Mouse (Mus musculus): ENCODE results near the gene Arid1b. TPM values are rescaled to one million over a fixed set of nuclear protein-coding genes. Genes with fewer than 3 reads are reported as not detected.

Gene Arid1b
- polyA plus RNA-seq, 1 experiment from 2014 or later, result 10.5 TPM

DNA sequence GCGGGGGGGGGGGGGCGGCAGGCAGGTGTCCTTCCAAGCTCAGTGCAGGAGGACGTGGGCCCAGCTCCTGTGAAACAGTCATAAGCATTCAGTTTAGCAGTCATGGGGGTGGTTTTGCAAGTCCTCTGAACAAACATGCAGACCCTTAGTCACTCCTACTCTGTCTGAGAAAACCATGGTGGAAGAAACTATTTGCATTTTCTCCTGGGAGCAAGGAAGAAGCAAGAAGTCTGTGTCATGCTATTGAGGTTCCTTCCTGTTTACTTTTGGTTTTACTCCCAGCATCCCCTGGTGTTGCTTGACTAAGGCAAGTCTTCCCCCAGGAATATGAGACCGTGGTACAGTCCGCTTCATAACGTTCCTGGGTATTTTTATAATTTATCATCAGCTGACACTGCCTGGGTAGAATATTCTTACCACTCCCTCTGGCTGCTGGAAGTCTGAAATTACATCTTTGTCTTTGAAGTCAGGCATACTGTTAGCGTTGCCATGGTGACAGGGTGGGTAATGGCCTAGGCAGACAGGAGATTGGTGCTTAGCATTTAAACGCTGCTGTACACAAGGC lies 144.6 kb downstream of the Arid1b start:
- no peak overlapping the region for H3K4me2 ChIP-seq (ENCODE audit: low read depth, low read length)
- WGBS, result 10% methylated on average over 8 of the region's 8 CpGs

GRCm38 (mm10) chr17:5139553-5139952 lies 145.4 kb downstream of the Arid1b start:
- H3K27ac ChIP-seq (ENCODE audit: low read length), result no peak overlapping the region
- no peak for ATAC-seq (ENCODE audit: insufficient read depth, low FRiP score)

More for the DNA sequence above, 144.6 kb downstream of the Arid1b start:
- Histone ChIP-seq H3K27me3 (ENCODE audit: control insufficient read depth, insufficient read depth, low read length) (no peaks in the 10 kb centered on the region), H3K4me1 (ENCODE audit: control insufficient read depth, insufficient read depth, low read length) (peaks cover 21% of the 10 kb centered on the region), H3K36me3 (ENCODE audit: control insufficient read depth, insufficient read depth, low read length) (no peaks in the 10 kb centered on the region), H3K9ac (ENCODE audit: low read length) (no peak overlapping the region), H3K4me3 (replicated peaks; ENCODE audit: low read length) (no peak overlapping the region), H3K9me3 (replicated peaks; ENCODE audit: control insufficient read depth, low read length) (no peaks in the 10 kb centered on the region), H3K27ac (ENCODE audit: low read length) (peak overlapping the region; percentile 60)
- ATAC-seq (ENCODE audit: insufficient read depth, low FRiP score), result peak; percentile 83

GRCm38 (mm10) chr17:5143735-5144439 lies 149.8 kb downstream of the Arid1b start:
- Histone ChIP-seq H3K9ac (ENCODE audit: low read length) (no peak overlapping the region), H3K4me1 (ENCODE audit: control insufficient read depth, insufficient read depth, low read length) (peaks cover 18% of the 10 kb centered on the region), H3K36me3 (ENCODE audit: control insufficient read depth, insufficient read depth, low read length) (no peaks in the 10 kb centered on the region), H3K27ac (ENCODE audit: low read length) (no peak overlapping the region), H3K9me3 (replicated peaks; ENCODE audit: control insufficient read depth, low read length) (no peaks in the 10 kb centered on the region), H3K4me3 (replicated peaks; ENCODE audit: low read length) (no peak overlapping the region), H3K27me3 (ENCODE audit: control insufficient read depth, insufficient read depth, low read length) (no peaks in the 10 kb centered on the region), H3K4me2 (ENCODE audit: low read depth, low read length) (no peak overlapping the region)
- peak; percentile 17; the same call in 1 of the 2 replicates for ATAC-seq (ENCODE audit: insufficient read depth, low FRiP score)
- WGBS, result 75% methylated on average over 6 of the region's 6 CpGs

More at GRCm38 (mm10) chr17:5139553-5139952, 145.4 kb downstream of the Arid1b start:
- 42% methylated on average over 8 of the region's 8 CpGs for WGBS
- H3K4me3 ChIP-seq (replicated peaks; ENCODE audit: low read length), result no peak overlapping the region
- no peaks in the 10 kb centered on the region for H3K9me3 ChIP-seq (replicated peaks; ENCODE audit: control insufficient read depth, low read length)
- no peak overlapping the region for H3K4me2 ChIP-seq (ENCODE audit: low read depth, low read length)
- no peaks in the 10 kb centered on the region for H3K27me3 ChIP-seq (ENCODE audit: control insufficient read depth, insufficient read depth, low read length)
- no peaks in the 10 kb centered on the region for H3K36me3 ChIP-seq (ENCODE audit: control insufficient read depth, insufficient read depth, low read length)
- peaks cover 28% of the 10 kb centered on the region for H3K4me1 ChIP-seq (ENCODE audit: control insufficient read depth, insufficient read depth, low read length)
- no peak overlapping the region for H3K9ac ChIP-seq (ENCODE audit: low read length)

DNA sequence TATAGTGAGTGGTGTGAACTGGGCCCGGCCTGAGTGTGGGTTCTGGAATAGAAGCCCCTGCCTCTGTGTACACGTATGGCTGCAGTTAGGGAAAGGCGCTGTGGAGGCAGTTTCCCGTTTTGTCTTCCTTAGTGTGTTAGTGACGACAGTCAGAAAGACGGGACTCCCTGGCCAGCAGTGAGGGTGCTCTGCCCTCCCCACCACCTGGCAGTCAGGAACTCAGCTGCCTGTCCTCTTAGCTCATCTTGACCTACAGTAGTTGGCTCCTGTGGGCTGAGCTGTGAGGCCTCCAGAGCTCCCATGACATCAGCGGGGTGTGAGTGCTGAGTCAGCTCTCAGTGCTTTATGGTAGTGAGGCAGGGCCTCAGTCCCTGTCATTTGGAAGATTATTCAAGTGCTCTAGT lies 156.5 kb downstream of the Arid1b start:
- Histone ChIP-seq H3K9me3 (replicated peaks; ENCODE audit: control insufficient read depth, low read length) (no peaks in the 10 kb centered on the region), H3K9ac (ENCODE audit: low read length) (no peak overlapping the region), H3K36me3 (ENCODE audit: control insufficient read depth, insufficient read depth, low read length) (no peaks in the 10 kb centered on the region), H3K27ac (ENCODE audit: low read length) (peak overlapping the region; percentile 37; the same call in 1 of the 2 replicates), H3K4me1 (ENCODE audit: control insufficient read depth, insufficient read depth, low read length) (peaks cover 20% of the 10 kb centered on the region), H3K27me3 (ENCODE audit: control insufficient read depth, insufficient read depth, low read length) (no peaks in the 10 kb centered on the region), H3K4me2 (ENCODE audit: low read depth, low read length) (no peak overlapping the region), H3K4me3 (replicated peaks; ENCODE audit: low read length) (no peak overlapping the region)
- peak; percentile 72 for ATAC-seq (ENCODE audit: insufficient read depth, low FRiP score)
- 39% methylated on average over 7 of the region's 7 CpGs for WGBS

GRCm38 (mm10) chr17:5151852-5152251 lies 157.7 kb downstream of the Arid1b start:
- no peak overlapping the region for H3K9ac ChIP-seq (ENCODE audit: low read length)
- no peaks in the 10 kb centered on the region for H3K36me3 ChIP-seq (ENCODE audit: control insufficient read depth, insufficient read depth, low read length)
- peak overlapping the region; percentile 38 for H3K27ac ChIP-seq (ENCODE audit: low read length)
- peaks cover 20% of the 10 kb centered on the region for H3K4me1 ChIP-seq (ENCODE audit: control insufficient read depth, insufficient read depth, low read length)
- 69% methylated on average over 11 of the region's 11 CpGs for WGBS
- H3K4me3 ChIP-seq (replicated peaks; ENCODE audit: low read length), result no peak overlapping the region
- no peak for ATAC-seq (ENCODE audit: insufficient read depth, low FRiP score)
- H3K27me3 ChIP-seq (ENCODE audit: control insufficient read depth, insufficient read depth, low read length), result no peaks in the 10 kb centered on the region
- no peak overlapping the region for H3K4me2 ChIP-seq (ENCODE audit: low read depth, low read length)
- H3K9me3 ChIP-seq (replicated peaks; ENCODE audit: control insufficient read depth, low read length), result no peaks in the 10 kb centered on the region

DNA sequence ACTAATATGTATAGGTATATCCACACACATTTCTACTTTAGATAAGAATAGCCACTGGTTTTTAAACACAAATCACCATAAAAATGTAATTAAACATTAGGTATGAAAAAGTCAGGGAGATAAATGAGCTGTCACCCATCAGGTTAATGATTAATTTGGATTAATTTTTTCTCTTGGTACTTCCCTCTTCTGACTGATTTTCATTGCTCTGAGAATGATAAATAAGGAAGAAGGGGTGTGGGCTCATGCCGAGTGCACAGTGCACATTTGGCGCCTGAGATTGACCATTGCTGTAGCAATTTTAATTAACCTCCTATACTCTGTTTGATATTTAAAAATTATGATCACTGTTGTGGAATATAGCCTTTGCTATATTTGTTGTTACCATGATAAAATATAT lies 159.3 kb downstream of the Arid1b start:
- Histone ChIP-seq H3K4me1 (ENCODE audit: control insufficient read depth, insufficient read depth, low read length) (peaks cover 20% of the 10 kb centered on the region), H3K9me3 (replicated peaks; ENCODE audit: control insufficient read depth, low read length) (no peaks in the 10 kb centered on the region), H3K9ac (ENCODE audit: low read length) (no peak overlapping the region), H3K4me3 (replicated peaks; ENCODE audit: low read length) (no peak overlapping the region), H3K27me3 (ENCODE audit: control insufficient read depth, insufficient read depth, low read length) (no peaks in the 10 kb centered on the region), H3K4me2 (ENCODE audit: low read depth, low read length) (no peak overlapping the region), H3K27ac (ENCODE audit: low read length) (no peak overlapping the region), H3K36me3 (ENCODE audit: control insufficient read depth, insufficient read depth, low read length) (no peaks in the 10 kb centered on the region)
- no peak for ATAC-seq (ENCODE audit: insufficient read depth, low FRiP score)
- WGBS, result 55% methylated on average over 2 of the region's 2 CpGs

DNA sequence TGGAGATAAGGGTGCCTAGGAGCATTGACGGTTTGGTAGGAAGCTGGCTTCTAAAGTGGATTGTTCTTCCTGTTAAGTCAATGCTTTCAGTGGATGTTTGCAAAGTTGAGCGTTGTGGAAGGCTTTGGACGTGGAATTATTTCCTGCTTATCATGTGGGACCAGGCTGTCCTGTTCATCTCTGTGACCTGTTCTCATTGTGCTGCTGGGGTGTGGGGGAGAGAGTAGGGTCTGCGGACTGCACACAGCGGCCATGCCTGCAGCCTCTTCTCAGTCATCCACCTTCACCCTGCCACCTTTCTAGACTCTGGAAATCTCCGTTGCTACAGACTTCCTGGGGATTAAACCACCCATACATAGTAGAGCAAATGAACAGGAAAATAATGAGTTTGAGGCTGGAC lies 160.2 kb downstream of the Arid1b start:
- H3K27me3 ChIP-seq (ENCODE audit: control insufficient read depth, insufficient read depth, low read length), result no peaks in the 10 kb centered on the region
- 53% methylated on average over 6 of the region's 6 CpGs for WGBS
- no peak overlapping the region for H3K9ac ChIP-seq (ENCODE audit: low read length)
- no peaks in the 10 kb centered on the region for H3K9me3 ChIP-seq (replicated peaks; ENCODE audit: control insufficient read depth, low read length)
- no peak overlapping the region for H3K4me3 ChIP-seq (replicated peaks; ENCODE audit: low read length)
- peaks cover 20% of the 10 kb centered on the region for H3K4me1 ChIP-seq (ENCODE audit: control insufficient read depth, insufficient read depth, low read length)
- no peak overlapping the region for H3K4me2 ChIP-seq (ENCODE audit: low read depth, low read length)
- no peaks in the 10 kb centered on the region for H3K36me3 ChIP-seq (ENCODE audit: control insufficient read depth, insufficient read depth, low read length)
- ATAC-seq (ENCODE audit: insufficient read depth, low FRiP score), result no peak
- peak overlapping the region; percentile 76 for H3K27ac ChIP-seq (ENCODE audit: low read length)

GRCm38 (mm10) chr17:5157609-5158008 lies 163.5 kb downstream of the Arid1b start:
- Histone ChIP-seq H3K27me3 (ENCODE audit: control insufficient read depth, insufficient read depth, low read length) (no peaks in the 10 kb centered on the region), H3K4me2 (ENCODE audit: low read depth, low read length) (no peak overlapping the region), H3K4me3 (replicated peaks; ENCODE audit: low read length) (no peak overlapping the region), H3K36me3 (ENCODE audit: control insufficient read depth, insufficient read depth, low read length) (no peaks in the 10 kb centered on the region), H3K9ac (ENCODE audit: low read length) (no peak overlapping the region), H3K27ac (ENCODE audit: low read length) (no peak overlapping the region), H3K4me1 (ENCODE audit: control insufficient read depth, insufficient read depth, low read length) (peaks cover 16% of the 10 kb centered on the region), H3K9me3 (replicated peaks; ENCODE audit: control insufficient read depth, low read length) (no peaks in the 10 kb centered on the region)
- ATAC-seq (ENCODE audit: insufficient read depth, low FRiP score), result no peak
- 77% methylated on average over 7 of the region's 7 CpGs for WGBS

DNA sequence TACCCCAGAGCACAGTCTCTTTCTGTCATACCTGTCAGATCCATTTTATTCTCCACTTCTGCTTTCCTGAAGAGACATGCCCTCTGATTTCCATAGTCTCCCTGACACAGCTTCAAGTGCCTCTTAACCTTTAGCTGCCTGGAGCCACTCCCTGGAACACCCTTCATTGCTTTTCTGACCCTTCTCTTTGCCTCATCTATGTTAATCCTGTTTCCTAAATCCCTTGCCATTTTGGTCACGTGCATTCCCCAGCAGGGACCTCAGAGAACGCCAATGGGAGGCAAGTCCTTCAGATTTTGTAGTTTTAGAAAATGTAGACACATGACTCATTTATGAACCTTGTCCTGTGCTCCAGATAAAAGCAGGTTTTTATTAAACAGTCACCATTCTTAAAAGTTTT lies 168.4 kb downstream of the Arid1b start:
- H3K27ac ChIP-seq (ENCODE audit: low read length), result 0 out of 2 replicates have a peak overlapping the region, but pooled peaks have one; percentile 38
- H3K4me1 ChIP-seq (ENCODE audit: control insufficient read depth, insufficient read depth, low read length), result peaks cover 18% of the 10 kb centered on the region
- no peak for ATAC-seq (ENCODE audit: insufficient read depth, low FRiP score)
- no peak overlapping the region for H3K4me3 ChIP-seq (replicated peaks; ENCODE audit: low read length)
- no peak overlapping the region for H3K9ac ChIP-seq (ENCODE audit: low read length)
- WGBS, result 48% methylated on average over 2 of the region's 2 CpGs
- no peak overlapping the region for H3K4me2 ChIP-seq (ENCODE audit: low read depth, low read length)
- H3K9me3 ChIP-seq (replicated peaks; ENCODE audit: control insufficient read depth, low read length), result no peaks in the 10 kb centered on the region
- H3K36me3 ChIP-seq (ENCODE audit: control insufficient read depth, insufficient read depth, low read length), result no peaks in the 10 kb centered on the region
- no peaks in the 10 kb centered on the region for H3K27me3 ChIP-seq (ENCODE audit: control insufficient read depth, insufficient read depth, low read length)
